Mouse (Mus musculus) midbrain, embryonic 12.5 days (tissue): Measurements from ENCODE around the gene Tmpo. TPM values are rescaled to one million over a fixed set of nuclear protein-coding genes. Genes with fewer than 3 reads are reported as not detected.

Experiments
- polyA plus RNA-seq: library from polyadenylated mRNA; unstranded; fragments of >200 nt; fragmentation: Nextera tagmentation; extraction: Ambion mirVana; gene quantifications from 2 replicates; pipeline ENCODE4 v1.2.1, GENCODE M21; 2016

Tmpo gene
- polyA plus RNA-seq, 1 experiment from 2014 or later, result 368 TPM

Other genes starting within 250 kb of the Tmpo start
- gene Apaf1, start 98.5 kb downstream of the Tmpo start, polyA plus RNA-seq, result 30.4 and 33.3 TPM in 2 replicates
- 18.7 and 25.3 TPM in 2 replicates for gene Ikbip, start 98.4 kb downstream of the Tmpo start, polyA plus RNA-seq
- gene Slc25a3, start 57.3 kb downstream of the Tmpo start, polyA plus RNA-seq, result 369 and 374 TPM in 2 replicates